Mouse (Mus musculus) MEL (cell line): ENCODE data around the gene Asna1. TPM values are rescaled to one million over a fixed set of nuclear protein-coding genes. Genes with fewer than 3 reads are reported as not detected.

Source experiments
- DNase-seq: peaks from one replicate; pipeline ENCODE4 v3.0.0; 2011; ENCODE audit warnings: low read depth, low spot score
- H3K27ac ChIP-seq: 2 replicates; pipeline ENCODE4 v1.5.1; 2012; ENCODE audit warnings: low read depth, mild to moderate bottlenecking, control low read depth, low read length, moderate library complexity; ENCODE audit not compliant: control insufficient read depth
- H3K27me3 ChIP-seq, 2 experiments: fragments of 150-350 bp in 1 of 2; sonication (generic) in 1 of 2; 2 replicates each; pipeline ENCODE4 v1.6.1; 2012; ENCODE audit warnings: low read length in 2 of 2, mild to moderate bottlenecking in 2 of 2, improper control_type of control experiment in 1 of 2, moderate library complexity in 1 of 2; ENCODE audit not compliant: insufficient read depth in 2 of 2, control insufficient read depth in 1 of 2
- H3K36me3 ChIP-seq, 2 experiments: 2 replicates each; pipeline ENCODE4 v1.6.1; 2012 to 2014; ENCODE audit warnings: low read length in 2 of 2, improper control_type of control experiment in 1 of 2, inconsistent platforms in 1 of 2, mild to moderate bottlenecking in 1 of 2; ENCODE audit not compliant: insufficient read depth in 2 of 2, control insufficient read depth in 1 of 2
- H3K4me1 ChIP-seq, 2 experiments: fragments of 150-350 bp in 1 of 2; sonication (generic) in 1 of 2; 2 replicates each; pipeline ENCODE4 v1.6.1; 2012; ENCODE audit warnings: low read length in 2 of 2, improper control_type of control experiment in 1 of 2, mild to moderate bottlenecking in 1 of 2; ENCODE audit not compliant: insufficient read depth in 2 of 2, control insufficient read depth in 1 of 2
- H3K4me3 ChIP-seq, 2 experiments: fragments of 150-350 bp in 1 of 2; sonication (generic) in 1 of 2; 2 replicates each; pipeline ENCODE4 v1.5.1; 2012; ENCODE audit warnings: low read depth in 2 of 2, low read length in 2 of 2, mild to moderate bottlenecking in 2 of 2, moderate library complexity in 2 of 2, control low read depth in 1 of 2, improper control_type of control experiment in 1 of 2; ENCODE audit not compliant: control insufficient read depth in 1 of 2, insufficient read depth in 1 of 2
- H3K79me2 ChIP-seq: 2 replicates; pipeline ENCODE4 v1.6.1; 2012; ENCODE audit warnings: mild to moderate bottlenecking, low read length, moderate library complexity; ENCODE audit not compliant: control insufficient read depth, poor library complexity, insufficient read depth
- H3K9ac ChIP-seq: 2 replicates; pipeline ENCODE4 v1.6.1; 2012; ENCODE audit warnings: low read depth, mild to moderate bottlenecking, control low read depth, low read length, moderate library complexity; ENCODE audit not compliant: control insufficient read depth, poor library complexity, severe bottlenecking
- H3K9me3 ChIP-seq: fragments of 150-350 bp; sonication (generic); replicated peaks from 2 replicates; pipeline ENCODE4 v1.6.1; 2012; ENCODE audit warnings: mild to moderate bottlenecking, low read length, improper control_type of control experiment, moderate library complexity; ENCODE audit not compliant: insufficient read depth
- BHLHE40 ChIP-seq: IDR thresholded peaks from 2 replicates; pipeline ENCODE4 v1.6.1; 2012; ENCODE audit warnings: low read depth, mild to moderate bottlenecking, inconsistent platforms, low read length, improper control_type of control experiment, borderline replicate concordance
- CHD1 ChIP-seq: IDR thresholded peaks from 2 replicates; pipeline ENCODE4 v1.6.1; 2012; ENCODE audit warnings: low read depth, mild to moderate bottlenecking, inconsistent platforms, low read length, improper control_type of control experiment
- CHD2 ChIP-seq: IDR thresholded peaks from 2 replicates; pipeline ENCODE4 v1.6.1; 2011; ENCODE audit warnings: low read length, improper control_type of control experiment
- CTCF ChIP-seq, 3 experiments: IDR thresholded peaks in 2 of 3; conservative IDR thresholded peaks in 1 of 3; 2 replicates each; pipeline ENCODE4 v1.5.1; 2011 to 2012; ENCODE audit warnings: low read length in 3 of 3, low read depth in 2 of 3, mild to moderate bottlenecking in 2 of 3, improper control_type of control experiment in 1 of 3, inconsistent platforms in 1 of 3, mixed read lengths in 1 of 3, moderate library complexity in 1 of 3; ENCODE audit not compliant: control insufficient read depth in 1 of 3, insufficient read depth in 1 of 3, poor library complexity in 1 of 3, severe bottlenecking in 1 of 3
- E2F4 ChIP-seq: IDR thresholded peaks from 2 replicates; pipeline ENCODE4 v1.6.1; 2011; ENCODE audit warnings: low read depth, low read length, improper control_type of control experiment, borderline replicate concordance
- ELF1 ChIP-seq: IDR thresholded peaks from 2 replicates; pipeline ENCODE4 v1.6.1; 2014; ENCODE audit warnings: low read depth, mild to moderate bottlenecking, inconsistent platforms, low read length, improper control_type of control experiment, moderate library complexity
- EP300 ChIP-seq, 2 experiments: IDR thresholded peaks; 2 replicates each; pipeline ENCODE4 v1.6.1; 2011; ENCODE audit warnings: improper control_type of control experiment in 2 of 2, low read length in 2 of 2, low read depth in 1 of 2, mild to moderate bottlenecking in 1 of 2
- ETS1 ChIP-seq: IDR thresholded peaks from 2 replicates; pipeline ENCODE4 v1.6.1; 2012; ENCODE audit warnings: low read depth, mild to moderate bottlenecking, inconsistent platforms, low read length, improper control_type of control experiment, moderate library complexity
- GABPA ChIP-seq: IDR thresholded peaks from 2 replicates; pipeline ENCODE4 v1.6.1; 2012; ENCODE audit warnings: low read depth, mild to moderate bottlenecking, inconsistent platforms, low read length, improper control_type of control experiment, moderate library complexity
- GATA1 ChIP-seq: IDR thresholded peaks from 2 replicates; pipeline ENCODE4 v1.6.1; 2011; ENCODE audit warnings: low read depth, low read length, improper control_type of control experiment
- HCFC1 ChIP-seq: IDR thresholded peaks from 2 replicates; pipeline ENCODE4 v1.6.1; 2012; ENCODE audit warnings: low read depth, mild to moderate bottlenecking, inconsistent platforms, low read length, improper control_type of control experiment, moderate library complexity
- JUND ChIP-seq: IDR thresholded peaks from 2 replicates; pipeline ENCODE4 v1.6.1; 2011; ENCODE audit warnings: low read depth, mild to moderate bottlenecking, improper control_type of control experiment, low read length
- KAT2A ChIP-seq: conservative IDR thresholded peaks from 2 replicates; pipeline ENCODE4 v1.6.1; 2012; ENCODE audit warnings: low read depth, low read length, improper control_type of control experiment, inconsistent platforms
- MAX ChIP-seq: IDR thresholded peaks from 2 replicates; pipeline ENCODE4 v1.6.1; 2011; ENCODE audit warnings: low read length, improper control_type of control experiment
- MAZ ChIP-seq: IDR thresholded peaks from 2 replicates; pipeline ENCODE4 v1.6.1; 2012; ENCODE audit warnings: low read depth, mild to moderate bottlenecking, inconsistent platforms, low read length, improper control_type of control experiment
- MEF2A ChIP-seq: IDR thresholded peaks from 2 replicates; pipeline ENCODE4 v1.6.1; 2014; ENCODE audit warnings: low read depth, mild to moderate bottlenecking, inconsistent platforms, low read length, improper control_type of control experiment; ENCODE audit not compliant: poor library complexity, insufficient replicate concordance, severe bottlenecking; ENCODE audit errors: extremely low read depth
- MXI1 ChIP-seq: IDR thresholded peaks from 2 replicates; pipeline ENCODE4 v1.6.1; 2011; ENCODE audit warnings: mild to moderate bottlenecking, low read depth, low read length, improper control_type of control experiment
- MYC ChIP-seq: IDR thresholded peaks from 2 replicates; pipeline ENCODE4 v1.6.1; 2011; ENCODE audit warnings: low read depth, mild to moderate bottlenecking, low read length, improper control_type of control experiment, moderate library complexity
- NELFE ChIP-seq: IDR thresholded peaks from 2 replicates; pipeline ENCODE4 v1.6.1; 2011; ENCODE audit warnings: low read depth, low read length, improper control_type of control experiment
- NRF1 ChIP-seq: IDR thresholded peaks from 2 replicates; pipeline ENCODE4 v1.6.1; 2014; ENCODE audit warnings: low read depth, mild to moderate bottlenecking, inconsistent platforms, low read length, improper control_type of control experiment, moderate library complexity; ENCODE audit not compliant: poor library complexity, insufficient read depth, severe bottlenecking
- POLR2A ChIP-seq, 2 experiments: IDR thresholded peaks; 2 replicates each; pipeline ENCODE4 v1.6.1; 2011 to 2012; ENCODE audit warnings: low read length in 2 of 2, mild to moderate bottlenecking in 2 of 2, control low read depth in 1 of 2, improper control_type of control experiment in 1 of 2, low read depth in 1 of 2, moderate library complexity in 1 of 2; ENCODE audit not compliant: control insufficient read depth in 1 of 2, insufficient read depth in 1 of 2, poor library complexity in 1 of 2
- POLR2AphosphoS2 ChIP-seq: IDR thresholded peaks from 2 replicates; pipeline ENCODE4 v1.6.1; 2011; ENCODE audit warnings: low read length, improper control_type of control experiment
- POLR2AphosphoS5 ChIP-seq: IDR thresholded peaks from 2 replicates; pipeline ENCODE4 v1.6.1; 2012; ENCODE audit warnings: low read depth, borderline replicate concordance, mild to moderate bottlenecking, inconsistent platforms, low read length, moderate library complexity, mixed read lengths
- RAD21 ChIP-seq: IDR thresholded peaks from 2 replicates; pipeline ENCODE4 v1.6.1; 2011; ENCODE audit warnings: mild to moderate bottlenecking, low read depth, low read length, improper control_type of control experiment
- RCOR1 ChIP-seq: IDR thresholded peaks from 2 replicates; pipeline ENCODE4 v1.6.1; 2012; ENCODE audit warnings: low read depth, mild to moderate bottlenecking, inconsistent platforms, low read length, improper control_type of control experiment
- SIN3A ChIP-seq: IDR thresholded peaks from 2 replicates; pipeline ENCODE4 v1.6.1; 2012; ENCODE audit warnings: low read length, improper control_type of control experiment, inconsistent platforms
- SMC3 ChIP-seq: IDR thresholded peaks from 2 replicates; pipeline ENCODE4 v1.6.1; 2011; ENCODE audit warnings: low read depth, low read length, improper control_type of control experiment
- TAL1 ChIP-seq: IDR thresholded peaks from 2 replicates; pipeline ENCODE4 v1.6.1; 2012; ENCODE audit warnings: mild to moderate bottlenecking, inconsistent platforms, low read length, moderate library complexity, mixed read lengths
- TBP ChIP-seq: IDR thresholded peaks from 2 replicates; pipeline ENCODE4 v1.8.0; 2011; ENCODE audit warnings: low read depth, low read length, improper control_type of control experiment
- TCF12 ChIP-seq: IDR thresholded peaks from 2 replicates; pipeline ENCODE4 v1.6.1; 2014; ENCODE audit warnings: low read depth, mild to moderate bottlenecking, inconsistent platforms, low read length, improper control_type of control experiment, moderate library complexity
- UBTF ChIP-seq: IDR thresholded peaks from 2 replicates; pipeline ENCODE4 v1.6.1; 2012; ENCODE audit warnings: low read depth, mild to moderate bottlenecking, inconsistent platforms, low read length, improper control_type of control experiment, moderate library complexity, borderline replicate concordance; ENCODE audit not compliant: insufficient read depth
- USF1 ChIP-seq: IDR thresholded peaks from 2 replicates; pipeline ENCODE4 v1.6.1; 2014; ENCODE audit warnings: low read depth, mild to moderate bottlenecking, inconsistent platforms, low read length, improper control_type of control experiment, moderate library complexity
- USF2 ChIP-seq, 2 experiments: IDR thresholded peaks; 2 replicates each; pipeline ENCODE4 v1.6.1; 2011 to 2012; ENCODE audit warnings: improper control_type of control experiment in 2 of 2, low read length in 2 of 2, borderline replicate concordance in 1 of 2, inconsistent platforms in 1 of 2, low read depth in 1 of 2, mild to moderate bottlenecking in 1 of 2; ENCODE audit not compliant: insufficient read depth in 1 of 2
- ZC3H11A ChIP-seq: IDR thresholded peaks from 2 replicates; pipeline ENCODE4 v1.6.1; 2012; ENCODE audit warnings: low read depth, mild to moderate bottlenecking, inconsistent platforms, low read length, improper control_type of control experiment
- ZKSCAN1 ChIP-seq: IDR thresholded peaks from 2 replicates; pipeline ENCODE4 v1.6.1; 2012; ENCODE audit warnings: low read depth, mild to moderate bottlenecking, inconsistent platforms, low read length, improper control_type of control experiment, moderate library complexity
- ZMIZ1 ChIP-seq: IDR thresholded peaks from 2 replicates; pipeline ENCODE4 v1.6.1; 2012; ENCODE audit warnings: low read depth, mild to moderate bottlenecking, inconsistent platforms, low read length, improper control_type of control experiment, moderate library complexity
- ZNF384 ChIP-seq: IDR thresholded peaks from 2 replicates; pipeline ENCODE4 v1.6.1; 2012; ENCODE audit warnings: low read depth, mild to moderate bottlenecking, inconsistent platforms, low read length, improper control_type of control experiment
- polyA plus RNA-seq, 2 experiments: library from polyadenylated mRNA; stranded (reverse) in 1 of 2; unstranded in 1 of 2; fragments of >175 nt in 1 of 2; fragments of >200 nt in 1 of 2; gene quantifications; 2 replicates each; pipeline versions ENCODE4 v1.2.1 to v1.2.4; 2012; ENCODE audit warnings: low replicate concordance in 2 of 2, low read depth in 1 of 2; ENCODE audit not compliant: insufficient read length in 2 of 2, insufficient read depth in 1 of 2, missing spikeins in 1 of 2
- total RNA-seq: library from RNA; depleted of rRNA; stranded (reverse); fragments of 300-350 nt; gene quantifications from 2 replicates; pipeline ENCODE4 v1.2.3, GENCODE M21; 2012

Asna1 gene
- total and polyA plus RNA-seq, 3 experiments: 132 to 192 TPM; not detected in 1

- no peak overlapping the region for H3K4me3 ChIP-seq
- no peaks in the 10 kb centered on the region for H3K9me3 ChIP-seq
- no peaks in the 10 kb centered on the region for H3K27me3 ChIP-seq
- DNase-seq: peak; percentile 84
- peak overlapping the region; percentile 99 for H3K27ac ChIP-seq
- peaks cover 11 to 63% of the 10 kb centered on the region in 2 experiments for H3K4me1 ChIP-seq
- H3K9ac ChIP-seq: peak overlapping the region; percentile 83
- peaks cover 0 to 48% of the 10 kb centered on the region in 2 experiments; a peak in 2 of 4 replicates for H3K36me3 ChIP-seq
- H3K79me2 ChIP-seq: peaks cover 16% of the 10 kb centered on the region
- TF ChIP-seq GABPA: no peak
- no peak for TF ChIP-seq NELFE
- no peak for TF ChIP-seq ELF1
- no peak for TF ChIP-seq USF1
- TF ChIP-seq MAX: no peak
- TF ChIP-seq TAL1: peak; percentile 32; the same call in 1 of the 2 replicates
- no peak for TF ChIP-seq SMC3
- 0 out of 2 replicates have a peak, but pooled peaks have one; percentile 64 for TF ChIP-seq MAZ
- TF ChIP-seq POLR2AphosphoS5: no peak
- TF ChIP-seq JUND: no peak
- peak; percentile 64; the same call in 1 of the 2 replicates for TF ChIP-seq MYC
- no peak for TF ChIP-seq CHD2
- TF ChIP-seq RAD21: no peak
- no peak for TF ChIP-seq KAT2A
- TF ChIP-seq POLR2AphosphoS2: no peak
- TF ChIP-seq USF2 (IDR thresholded peaks at IDR 0.05; ENCODE audit: borderline replicate concordance in 1 of 2, insufficient read depth in 1 of 2, low read depth in 1 of 2, low read length in 2 of 2): no peak
- TF ChIP-seq TBP: 0 out of 2 replicates have a peak, but pooled peaks have one; percentile 10
- TF ChIP-seq ZNF384: no peak
- TF ChIP-seq GATA1: no peak
- 0 out of 2 replicates have a peak, but pooled peaks have one; percentile 13 for TF ChIP-seq BHLHE40
- TF ChIP-seq MEF2A: no peak
- TF ChIP-seq ZMIZ1: no peak
- TF ChIP-seq E2F4: no peak
- TF ChIP-seq CHD1: no peak
- TF ChIP-seq RCOR1: no peak
- no peak for TF ChIP-seq NRF1
- peak in 1 of 2 experiments; percentile 24; a peak in 1 of 4 replicates for TF ChIP-seq EP300 (IDR thresholded peaks at IDR 0.05; ENCODE audit: low read depth in 1 of 2, low read length in 2 of 2)
- peak in 1 of 2 experiments; percentile 40; a peak in 1 of 4 replicates for TF ChIP-seq POLR2A (IDR thresholded peaks at IDR 0.05; ENCODE audit: control insufficient read depth in 1 of 2, insufficient read depth in 1 of 2, low read depth in 1 of 2, low read length in 2 of 2, poor library complexity in 1 of 2)
- no peak for TF ChIP-seq ZC3H11A
- TF ChIP-seq UBTF: no peak
- peak; percentile 23; the same call in 1 of the 2 replicates for TF ChIP-seq HCFC1
- peak; percentile 24; the same call in 1 of the 2 replicates for TF ChIP-seq TCF12
- no peak; the same call in 1 of the 2 replicates for TF ChIP-seq ETS1
- no peak for TF ChIP-seq ZKSCAN1
- no peak for TF ChIP-seq CTCF (IDR thresholded peaks at IDR 0.05 in 2 of 3, conservative IDR thresholded peaks at IDR 0.05 in 1 of 3; ENCODE audit: control insufficient read depth in 1 of 3, insufficient read depth in 1 of 3, low read depth in 2 of 3, low read length in 3 of 3, poor library complexity in 1 of 3, severe bottlenecking in 1 of 3)
- TF ChIP-seq MXI1: no peak
- peak; percentile 50; the same call in 1 of the 2 replicates for TF ChIP-seq SIN3A
Measured at GRCm38 (mm10) chr8:84982499-84983011, 42.5 kb downstream of the Asna1 start.
